ENCODE assay signal across 24 mouse cellular contexts in genomic region chr3:28699601-28700000, GRCm38 (mm10). TPM values are rescaled to one million over a fixed set of nuclear protein-coding genes. Genes with fewer than 3 reads are reported as not detected.
A peak's percentile ranks its signal among the peaks of the same experiment; 100 is the strongest.
DNase-seq lines count a peak whose midpoint lies in the region; ATAC-seq and TF ChIP-seq lines count a peak whose summit lies in the region.
"Had no signal": no experiment of that assay in that cellular context is flagged by ENCODE, and none has a peak within 500 bp of the region (broad histone marks: within the 10 kb centered on the region; RNA-seq: fewer than 3 reads in every experiment).

No protein-coding gene starts in this region.

- DNase-seq in liver, adult 2 months (ENCODE audit: extremely low read depth, low read depth, low spot score) = peak; percentile 86
- no peak for DNase-seq in liver
- no peak for DNase-seq in liver, embryonic 14.5 days (ENCODE audit: low read depth in 3 of 3, low spot score in 3 of 3)
- no peak for DNase-seq in B cell, adult 2 months
- DNase-seq: adrenal gland, postnatal 25 days; cerebellum, adult 9-11 months; gastrocnemius, adult 2 months; layer of hippocampus, postnatal 36 days; lung, adult 2 months; lung, postnatal 14 days had no signal

- TF ChIP-seq CTCF in liver, adult 2 months (IDR thresholded peaks at IDR 0.05; ENCODE audit: low read depth, low read length) = no peak
- no peak for TF ChIP-seq CTCF in liver, embryonic 14.5 days (IDR thresholded peaks at IDR 0.05; ENCODE audit: low read depth)

- no peaks in the 10 kb centered on the region for H3K36me3 ChIP-seq in erythroblast, embryonic 14.5 days (ENCODE audit: control insufficient read depth)
- no peaks in the 10 kb centered on the region for H3K36me3 ChIP-seq in liver, adult 2 months (ENCODE audit: control insufficient read depth, insufficient read depth, low read length)
- H3K36me3 ChIP-seq in liver, embryonic 14.5 days (replicated peaks; ENCODE audit: control insufficient read depth, insufficient read depth, low read depth) = no peaks in the 10 kb centered on the region
- no peaks in the 10 kb centered on the region for H3K36me3 ChIP-seq in midbrain, embryonic 16.5 days (ENCODE audit: control insufficient read depth, insufficient read depth, low read length)
- H3K36me3 ChIP-seq: embryonic facial prominence, embryonic 10.5 days; hindbrain, embryonic 15.5 days; midbrain, embryonic 12.5 days had no signal

- peak overlapping the region; percentile 80 for H3K27ac ChIP-seq in liver, adult 2 months (replicated peaks; ENCODE audit: insufficient read depth, low read depth, low read length)
- no peak overlapping the region for H3K27ac ChIP-seq in liver, embryonic 14.5 days
- H3K27ac ChIP-seq in midbrain, embryonic 16.5 days (ENCODE audit: low read length) = no peak overlapping the region
- H3K27ac ChIP-seq: embryonic facial prominence, embryonic 10.5 days; forebrain, embryonic 13.5 days; gastrocnemius, adult 2 months; hindbrain, embryonic 15.5 days; midbrain, embryonic 12.5 days had no signal

- H3K4me2 ChIP-seq in liver, embryonic 14.5 days (ENCODE audit: low read depth) = peak overlapping the region; percentile 41
- no peak overlapping the region for H3K4me2 ChIP-seq in midbrain, embryonic 16.5 days (ENCODE audit: low read length)
- H3K4me2 ChIP-seq: forebrain, embryonic 13.5 days; heart, embryonic 11.5 days; hindbrain, embryonic 15.5 days; midbrain, embryonic 12.5 days had no signal

- peaks cover 18% of the 10 kb centered on the region for H3K79me2 ChIP-seq in liver, adult 2 months (ENCODE audit: control insufficient read depth, insufficient read depth, low read length)

- peak overlapping the region; percentile 85 for H3K9ac ChIP-seq in liver, adult 2 months (ENCODE audit: low read depth, low read length)
- H3K9ac ChIP-seq in liver, embryonic 14.5 days (replicated peaks) = no peak overlapping the region
- H3K9ac ChIP-seq in midbrain, embryonic 16.5 days (ENCODE audit: low read depth, low read length) = no peak overlapping the region
- H3K9ac ChIP-seq: forebrain, embryonic 13.5 days; hindbrain, embryonic 15.5 days; midbrain, embryonic 12.5 days had no signal

- H3K4me1 ChIP-seq in erythroblast, embryonic 14.5 days (ENCODE audit: control insufficient read depth) = no peaks in the 10 kb centered on the region
- H3K4me1 ChIP-seq in liver, adult 2 months (ENCODE audit: control insufficient read depth, insufficient read depth, low read length) = peaks cover 23% of the 10 kb centered on the region
- H3K4me1 ChIP-seq in liver, embryonic 14.5 days (replicated peaks; ENCODE audit: control insufficient read depth in 2 of 2, insufficient read depth in 2 of 2, low read length in 1 of 2) = peaks cover 0 to 2% of the 10 kb centered on the region in 2 experiments; a peak in 2 of 4 replicates
- no peaks in the 10 kb centered on the region for H3K4me1 ChIP-seq in midbrain, embryonic 16.5 days (ENCODE audit: control insufficient read depth, insufficient read depth, low read length)
- H3K4me1 ChIP-seq: hindbrain, embryonic 15.5 days had no signal

- peak overlapping the region; percentile 12 for H3K4me3 ChIP-seq in erythroblast, embryonic 14.5 days (replicated peaks)
- H3K4me3 ChIP-seq in liver, adult 2 months (ENCODE audit: insufficient read depth, low read depth, low read length) = peak overlapping the region; percentile 56
- H3K4me3 ChIP-seq in liver, embryonic 14.5 days (ENCODE audit: insufficient read depth in 1 of 2, low read depth in 2 of 2, low read length in 2 of 2) = peak overlapping the region in 1 of 2 experiments; percentile 33; a peak in 1 of 4 replicates
- no peak overlapping the region for H3K4me3 ChIP-seq in midbrain, embryonic 16.5 days (ENCODE audit: low read depth, low read length)
- H3K4me3 ChIP-seq: embryonic facial prominence, embryonic 10.5 days; forebrain, embryonic 13.5 days; gastrocnemius, adult 2 months; hindbrain, embryonic 15.5 days; midbrain, embryonic 12.5 days had no signal

- ATAC-seq in erythroblast, adult 5-6 weeks (replicated peaks; ENCODE audit: low FRiP score, poor library complexity, severe bottlenecking) = no peak
- ATAC-seq in liver, embryonic 14.5 days (ENCODE audit: insufficient read depth) = no peak
- no peak for ATAC-seq in midbrain, embryonic 16.5 days
- ATAC-seq in CD4-positive, CD25-positive, alpha-beta regulatory T cell, adult 4 months = no peak
- ATAC-seq: forebrain, embryonic 13.5 days had no signal

- TF ChIP-seq EP300 in liver, embryonic 14.5 days (IDR thresholded peaks at IDR 0.05; ENCODE audit: low read depth) = no peak

- TF ChIP-seq POLR2A in liver, adult 2 months (IDR thresholded peaks at IDR 0.05; ENCODE audit: extremely low read depth, insufficient read depth, low read length) = no peak

- H3K9me3 ChIP-seq in erythroblast, embryonic 14.5 days (ENCODE audit: control insufficient read depth, low read length) = no peaks in the 10 kb centered on the region
- no peaks in the 10 kb centered on the region for H3K9me3 ChIP-seq in liver, embryonic 14.5 days (ENCODE audit: control insufficient read depth, low read length)
- H3K9me3 ChIP-seq in midbrain, embryonic 16.5 days (replicated peaks; ENCODE audit: control insufficient read depth, low read length, poor library complexity, severe bottlenecking) = no peaks in the 10 kb centered on the region
- H3K9me3 ChIP-seq: embryonic facial prominence, embryonic 10.5 days; forebrain, embryonic 13.5 days; hindbrain, embryonic 15.5 days; midbrain, embryonic 12.5 days had no signal

- WGBS in liver, adult 2 months = 18% methylated on average over 4 of the region's 4 CpGs
- WGBS in liver, embryonic 14.5 days (ENCODE audit: insufficient replicate concordance) = 41% methylated on average over 4 of the region's 4 CpGs
- 71% methylated on average over 4 of the region's 4 CpGs for WGBS in midbrain, embryonic 16.5 days

- no peaks in the 10 kb centered on the region for H3K27me3 ChIP-seq in erythroblast, embryonic 14.5 days (ENCODE audit: control insufficient read depth)
- no peaks in the 10 kb centered on the region for H3K27me3 ChIP-seq in liver, adult 2 months (ENCODE audit: control insufficient read depth, insufficient read depth, low read length)
- no peaks in the 10 kb centered on the region for H3K27me3 ChIP-seq in liver, embryonic 14.5 days (ENCODE audit: control insufficient read depth, insufficient read depth, low read length)
- no peaks in the 10 kb centered on the region for H3K27me3 ChIP-seq in midbrain, embryonic 16.5 days (ENCODE audit: control insufficient read depth, insufficient read depth, low read depth, low read length)
- H3K27me3 ChIP-seq: forebrain, embryonic 13.5 days; hindbrain, embryonic 15.5 days; midbrain, embryonic 12.5 days had no signal

RNA-seq across cellular contexts. Expression of gene Slc2a2, which starts 1.9 kb away (rescaled TPM):
- polyA plus RNA-seq in erythroblast, embryonic 14.5 days (2012) = 0.01 TPM in 1 of 2 replicates, not detected in the other
- not detected in 2 replicates for total RNA-seq in erythroblast, adult 5-6 weeks (2015; ENCODE audit: low replicate concordance)
- total RNA-seq in erythroblast, adult 5-6 weeks (2017; ENCODE audit: low replicate concordance) = not detected in 2 replicates
- 229 and 337 TPM in 2 replicates for total RNA-seq in liver, adult 2 months (2014; rRNA removed)
- polyA plus RNA-seq in liver, adult 2 months (2012; rRNA removed) = 135 and 208 TPM in 2 replicates
- polyA plus RNA-seq in liver, embryonic 14.5 days (2012; rRNA removed) = 7.6 and 9.4 TPM in 2 replicates
- 24.4 and 26.3 TPM in 2 replicates for polyA plus RNA-seq in liver, embryonic 14.5 days (2014; fragmentation: Nextera tagmentation; extraction: Ambion mirVana)
- polyA plus RNA-seq in midbrain, embryonic 16.5 days (2015; fragmentation: Nextera tagmentation; extraction: Ambion mirVana) = 0.11 TPM in 1 of 2 replicates, not detected in the other
- not detected for polyA plus RNA-seq in CD4-positive, CD25-positive, alpha-beta regulatory T cell, adult 4 months (2017; shearing (Covaris generic))
- total RNA-seq: adrenal gland, postnatal 25 days; gastrocnemius, adult 2 months; layer of hippocampus, postnatal 36 days; left cerebral cortex, postnatal 10 days; megakaryocyte, adult 5-6 weeks; monocyte, adult 5-6 weeks; neutrophil, adult 5-6 weeks had no signal
- polyA plus RNA-seq: limb, embryonic 11.5 days had no signal
